Mouse (Mus musculus) erythroblast, embryonic 14.5 days (primary cell): ENCODE data around the gene Ptger4.

Experiments used
- GATA1 ChIP-seq: IDR thresholded peaks from 2 replicates; pipeline ENCODE4 v1.6.1; 2012; ENCODE audit warnings: low read length, inconsistent platforms, mixed read lengths
- TAL1 ChIP-seq: IDR thresholded peaks from 3 replicates; pipeline ENCODE4 v1.6.1; 2012; ENCODE audit warnings: low read length, inconsistent platforms, mixed read lengths

GRCm38 (mm10) chr15:5205222-5205621, 38.8 kb downstream of the Ptger4 start:
- TF ChIP-seq GATA1 = no peak
- TF ChIP-seq TAL1 = no peak
